ENCODE assay signal across 8 mouse cellular contexts in the genomic region with DNA sequence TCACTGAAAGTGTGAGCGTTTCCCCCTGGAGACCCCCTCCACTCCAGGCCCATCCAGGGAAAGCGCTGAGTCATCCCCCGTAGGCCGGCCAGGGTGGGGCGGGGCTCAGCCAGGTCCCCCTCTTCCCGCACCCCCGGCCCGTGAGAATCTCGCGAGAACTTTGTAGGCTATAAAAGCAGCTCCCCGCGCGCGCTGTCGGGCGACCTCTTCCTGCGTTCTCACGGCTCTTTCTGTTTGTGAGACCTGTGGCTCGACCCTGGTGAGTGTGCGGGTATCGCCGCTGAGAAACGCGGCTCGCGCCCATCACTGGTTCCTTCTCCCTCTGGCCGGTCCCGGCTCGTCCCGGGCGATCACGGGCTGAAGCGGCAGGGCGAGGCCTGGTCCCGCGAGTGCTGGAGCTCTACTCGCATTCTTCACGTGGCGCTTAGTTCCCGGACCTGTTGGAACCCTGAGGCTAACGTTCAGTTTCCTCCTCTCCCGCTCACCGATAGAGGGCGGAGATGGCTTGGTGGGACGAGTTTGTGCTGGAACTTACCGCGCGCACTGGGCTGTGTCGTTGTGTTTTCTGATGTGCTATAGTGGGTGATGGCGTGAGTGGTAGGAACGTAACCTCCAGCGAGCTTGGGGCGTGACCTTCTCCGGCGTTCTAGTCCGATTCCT. TPM values are rescaled to one million over a fixed set of nuclear protein-coding genes. Genes with fewer than 3 reads are reported as not detected.
DNase-seq lines count a peak whose midpoint lies in the region; ATAC-seq and TF ChIP-seq lines count a peak whose summit lies in the region.

Gene Prdx1, plus strand, starts transcription at position 143 of the 660 bp plus-strand sequence.

- peak within 1 kb of the TSS; percentile 74 for H3K4me3 ChIP-seq in embryonic facial prominence, embryonic 13.5 days
- peak within 1 kb of the TSS; percentile 92 for H3K4me3 ChIP-seq in heart, adult 2 months
- peak within 1 kb of the TSS; percentile 70 for H3K4me3 ChIP-seq in limb, embryonic 13.5 days
- H3K4me3 ChIP-seq in midbrain, embryonic 16.5 days (ENCODE audit: low read depth, low read length) = peak within 1 kb of the TSS; percentile 74

- peak within 1 kb of the TSS; percentile 98 for H3K27ac ChIP-seq in embryonic facial prominence, embryonic 13.5 days
- H3K27ac ChIP-seq in heart, adult 2 months = peak within 1 kb of the TSS; percentile 93
- peak within 1 kb of the TSS; percentile 98 for H3K27ac ChIP-seq in limb, embryonic 13.5 days
- H3K27ac ChIP-seq in midbrain, embryonic 16.5 days (ENCODE audit: low read length) = peak within 1 kb of the TSS; percentile 82

- peaks cover 28% of the 10 kb centered on the region for H3K36me3 ChIP-seq in embryonic facial prominence, embryonic 13.5 days
- H3K36me3 ChIP-seq in heart, adult 2 months (ENCODE audit: control insufficient read depth, insufficient read depth, low read length) = peaks cover 32% of the 10 kb centered on the region
- H3K36me3 ChIP-seq in limb, embryonic 13.5 days = peaks cover 28% of the 10 kb centered on the region
- H3K36me3 ChIP-seq in midbrain, embryonic 16.5 days (ENCODE audit: control insufficient read depth, insufficient read depth, low read length) = no peaks in the 10 kb centered on the region

- intact Hi-C loops in heart, adult 2 months (cut with DNase I) = loop anchor here (1.0 to 2.0 kb wide), 2 partner anchors 35 to 58 kb away; partner anchors contain the start of genes Akr1a1 and Nasp

- WGBS in embryonic facial prominence, embryonic 13.5 days = under 1% methylated on average over 53 of the region's 56 CpGs
- under 1% methylated on average over 56 of the region's 56 CpGs for WGBS in heart, adult 2 months
- WGBS in limb, embryonic 13.5 days = under 1% methylated on average over 56 of the region's 56 CpGs
- under 1% methylated on average over 56 of the region's 56 CpGs for WGBS in midbrain, embryonic 16.5 days

- no peaks in the 10 kb centered on the region for H3K27me3 ChIP-seq in embryonic facial prominence, embryonic 13.5 days
- H3K27me3 ChIP-seq in heart, adult 2 months (ENCODE audit: control insufficient read depth, insufficient read depth, low read length) = no peaks in the 10 kb centered on the region
- no peaks in the 10 kb centered on the region for H3K27me3 ChIP-seq in limb, embryonic 13.5 days
- no peaks in the 10 kb centered on the region for H3K27me3 ChIP-seq in midbrain, embryonic 16.5 days (ENCODE audit: control insufficient read depth, insufficient read depth, low read depth, low read length)

- TF ChIP-seq CTCF in heart, adult 2 months (IDR thresholded peaks at IDR 0.05) = peak; percentile 85

- peak; percentile 40 for TF ChIP-seq EP300 in heart, adult 2 months (IDR thresholded peaks at IDR 0.05; ENCODE audit: insufficient read depth, low read depth, low read length)

- peak; percentile 99 for TF ChIP-seq POLR2A in heart, adult 2 months (IDR thresholded peaks at IDR 0.05; ENCODE audit: insufficient read depth, low read depth, low read length)

- no peaks in the 10 kb centered on the region; the same call in 1 of the 2 replicates for H3K79me2 ChIP-seq in heart, adult 2 months (replicated peaks; ENCODE audit: control insufficient read depth, insufficient read depth, low read length)

- peak within 1 kb of the TSS; percentile 67 for H3K4me2 ChIP-seq in embryonic facial prominence, embryonic 13.5 days
- H3K4me2 ChIP-seq in limb, embryonic 13.5 days (replicated peaks) = peak within 1 kb of the TSS; percentile 78
- peak within 1 kb of the TSS; percentile 64 for H3K4me2 ChIP-seq in midbrain, embryonic 16.5 days (ENCODE audit: low read length)

- peak; percentile 94 for ATAC-seq in embryonic facial prominence, embryonic 13.5 days (ENCODE audit: insufficient number of reproducible peaks, insufficient read depth, low FRiP score, low TSS enrichment, low read depth)
- ATAC-seq in limb, embryonic 13.5 days (ENCODE audit: low FRiP score, low read depth) = peak; percentile 98
- ATAC-seq in midbrain, embryonic 16.5 days = peak; percentile 96

- peak within 1 kb of the TSS; percentile 86 for H3K9ac ChIP-seq in embryonic facial prominence, embryonic 13.5 days
- H3K9ac ChIP-seq in heart, adult 2 months (ENCODE audit: low read depth, low read length) = peak within 1 kb of the TSS; percentile 95
- peak within 1 kb of the TSS; percentile 87 for H3K9ac ChIP-seq in limb, embryonic 13.5 days
- peak within 1 kb of the TSS; percentile 74 for H3K9ac ChIP-seq in midbrain, embryonic 16.5 days (ENCODE audit: low read depth, low read length)

- no peaks in the 10 kb centered on the region for H3K9me3 ChIP-seq in embryonic facial prominence, embryonic 13.5 days
- H3K9me3 ChIP-seq in limb, embryonic 13.5 days = no peaks in the 10 kb centered on the region
- H3K9me3 ChIP-seq in midbrain, embryonic 16.5 days (replicated peaks; ENCODE audit: control insufficient read depth, low read length, poor library complexity, severe bottlenecking) = no peaks in the 10 kb centered on the region

- DNase-seq in 3134 (ENCODE audit: extremely low read depth, insufficient read length, low spot score) = peak; percentile 93
- DNase-seq in adrenal gland, postnatal 36 days = peak; percentile 97
- DNase-seq in heart, adult 2 months = peak; percentile 95 to 98
- peak; percentile 91 to 95 for DNase-seq in kidney, adult 8-10 months
- peak; percentile 87 to 92 for DNase-seq in spleen, postnatal 10 days (ENCODE audit: low spot score in 2 of 2)

- peaks cover 19% of the 10 kb centered on the region for H3K4me1 ChIP-seq in embryonic facial prominence, embryonic 13.5 days
- peaks cover 9% of the 10 kb centered on the region for H3K4me1 ChIP-seq in heart, adult 2 months (ENCODE audit: control insufficient read depth, insufficient read depth, low read length)
- peaks cover 20% of the 10 kb centered on the region for H3K4me1 ChIP-seq in limb, embryonic 13.5 days
- H3K4me1 ChIP-seq in midbrain, embryonic 16.5 days (ENCODE audit: control insufficient read depth, insufficient read depth, low read length) = peaks cover 11% of the 10 kb centered on the region

RNA-seq across cellular contexts. Expression of gene Prdx1, which starts in this region (rescaled TPM):
- total RNA-seq in adrenal gland, postnatal 36 days (2021) = 100 to 1,000 TPM; 682 to 824 TPM
- polyA plus RNA-seq in embryonic facial prominence, embryonic 13.5 days (2015; fragmentation: Nextera tagmentation; extraction: Ambion mirVana) = 1,178 and 1,215 TPM in 2 replicates
- total RNA-seq in heart, adult 2 months (2021) = 100 to 1,000 TPM; 447 to 516 TPM
- 168 and 392 TPM in 2 replicates for polyA plus RNA-seq in heart, adult 2 months (2012; rRNA removed)
- 1,184 and 1,195 TPM in 2 replicates for polyA plus RNA-seq in limb, embryonic 13.5 days (2015; fragmentation: Nextera tagmentation; extraction: Ambion mirVana)
- polyA plus RNA-seq in midbrain, embryonic 16.5 days (2015; fragmentation: Nextera tagmentation; extraction: Ambion mirVana) = 410 and 427 TPM in 2 replicates

Comparison
In these comparisons a context has a peak if more than half of its experiments do, and no peak if none do; other contexts are left out.
1. Peak in every context shown above with its lines: DNase-seq, ATAC-seq, H3K4me3 ChIP-seq and H3K27ac ChIP-seq.